Mouse (Mus musculus) intestine, embryonic 16.5 days (tissue): Measurements from ENCODE around the gene Vti1b. TPM values are rescaled to one million over a fixed set of nuclear protein-coding genes. Genes with fewer than 3 reads are reported as not detected.

ENCODE experiments used
- ATAC-seq: fragments of 200-750 bp; cut with Nextera tagmentation; 2 replicates; pipeline ENCODE4 v1.8.0; 2017; ENCODE audit warnings: moderate TSS enrichment, moderate library complexity
- H3K27ac ChIP-seq: fragments of 300-500 bp; sonication (generic); 2 replicates; pipeline ENCODE4 v1.5.1; 2014; ENCODE audit warnings: mild to moderate bottlenecking, low read length
- H3K27me3 ChIP-seq: fragments of 300-500 bp; sonication (generic); replicated peaks from 2 replicates; pipeline ENCODE4 v1.6.1; 2014; ENCODE audit warnings: low read length, control low read depth, mixed read lengths; ENCODE audit not compliant: control insufficient read depth, insufficient read depth
- H3K36me3 ChIP-seq: fragments of 300-500 bp; sonication (generic); 2 replicates; pipeline ENCODE4 v1.6.1; 2014; ENCODE audit warnings: low read length, control low read depth; ENCODE audit not compliant: control insufficient read depth, insufficient read depth
- H3K4me1 ChIP-seq: fragments of 300-500 bp; sonication (generic); 2 replicates; pipeline ENCODE4 v1.6.1; 2014; ENCODE audit warnings: low read length, control low read depth, mixed read lengths; ENCODE audit not compliant: control insufficient read depth, insufficient read depth
- H3K4me2 ChIP-seq: fragments of 300-500 bp; sonication (generic); 2 replicates; pipeline ENCODE4 v1.6.1; 2014; ENCODE audit warnings: low read depth, low read length, control low read depth
- H3K4me3 ChIP-seq: fragments of 300-500 bp; sonication (generic); 2 replicates; pipeline ENCODE4 v1.5.1; 2014; ENCODE audit warnings: mild to moderate bottlenecking, low read length
- H3K9ac ChIP-seq: fragments of 300-500 bp; sonication (generic); 2 replicates; pipeline ENCODE4 v1.6.1; 2014; ENCODE audit warnings: low read depth, low read length
- H3K9me3 ChIP-seq: fragments of 300-500 bp; sonication (generic); 2 replicates; pipeline ENCODE4 v1.6.1; 2016; ENCODE audit warnings: low read length, control low read depth; ENCODE audit not compliant: control insufficient read depth
- WGBS: fragments of 180-500 bp; shearing (Covaris S2); extraction: QIAGEN DNeasy Blood & Tissue Kit; methylation state at CpG from one replicate; pipeline ENCODE4 v1.1.7; 2014; 5-methylcytosine and 5-hydroxymethylcytosine counted together
- polyA plus RNA-seq: library from polyadenylated mRNA; unstranded; fragments of >200 nt; fragmentation: Nextera tagmentation; extraction: Ambion mirVana; gene quantifications from 2 replicates; pipeline ENCODE4 v1.2.1, GENCODE M21; 2015

Vti1b gene
- polyA plus RNA-seq, 1 experiment from 2014 or later = 117 TPM

- no peak overlapping the region for H3K4me2 ChIP-seq
- H3K36me3 ChIP-seq = no peaks in the 10 kb centered on the region
- no peak overlapping the region for H3K9ac ChIP-seq
- H3K27ac ChIP-seq = no peak overlapping the region
- H3K9me3 ChIP-seq = no peaks in the 10 kb centered on the region
- no peak for ATAC-seq
- H3K4me3 ChIP-seq = no peak overlapping the region
- no peaks in the 10 kb centered on the region for H3K4me1 ChIP-seq
- H3K27me3 ChIP-seq = no peaks in the 10 kb centered on the region
Observed at GRCm38 (mm10) chr12:79141384-79141783, 31.1 kb downstream of the Vti1b start.

- H3K4me3 ChIP-seq = no peak overlapping the region
- 87% methylated on average over 2 of the region's 2 CpGs for WGBS
- H3K9ac ChIP-seq = no peak overlapping the region
- H3K4me2 ChIP-seq = no peak overlapping the region
- no peaks in the 10 kb centered on the region for H3K27me3 ChIP-seq
- no peak for ATAC-seq
- no peaks in the 10 kb centered on the region for H3K9me3 ChIP-seq
- no peak overlapping the region for H3K27ac ChIP-seq
- H3K4me1 ChIP-seq = no peaks in the 10 kb centered on the region
- no peaks in the 10 kb centered on the region for H3K36me3 ChIP-seq
Observed at GRCm38 (mm10) chr12:79140811-79141210, 31.7 kb downstream of the Vti1b start.

DNA sequence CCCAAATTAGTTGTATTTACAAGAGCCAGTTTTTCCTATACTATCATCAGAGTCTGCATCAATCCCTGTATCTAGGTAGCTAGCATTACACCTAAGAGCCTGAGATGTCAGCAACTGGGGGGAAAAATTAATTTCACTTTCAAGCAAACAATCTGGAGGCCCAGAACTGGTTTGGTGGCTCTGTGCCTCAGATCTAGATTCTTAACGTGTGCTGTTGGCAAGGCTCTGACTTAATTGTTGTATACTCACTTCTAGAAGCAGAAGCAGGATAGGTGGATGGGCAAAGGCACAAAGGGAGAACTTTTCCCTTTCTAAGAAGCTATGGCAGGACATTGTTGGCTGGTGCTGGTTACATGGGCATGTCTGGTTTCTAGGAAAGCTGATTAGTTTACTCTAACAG lies 33.0 kb downstream of the Vti1b start:
- H3K9ac ChIP-seq = no peak overlapping the region
- no peak overlapping the region for H3K27ac ChIP-seq
- ATAC-seq = no peak
- no peaks in the 10 kb centered on the region for H3K4me1 ChIP-seq
- H3K27me3 ChIP-seq = no peaks in the 10 kb centered on the region
- H3K9me3 ChIP-seq = no peaks in the 10 kb centered on the region
- 53% methylated on average over 1 of the region's 1 CpGs for WGBS
- no peak overlapping the region for H3K4me3 ChIP-seq
- H3K36me3 ChIP-seq = no peaks in the 10 kb centered on the region
- no peak overlapping the region for H3K4me2 ChIP-seq

DNA sequence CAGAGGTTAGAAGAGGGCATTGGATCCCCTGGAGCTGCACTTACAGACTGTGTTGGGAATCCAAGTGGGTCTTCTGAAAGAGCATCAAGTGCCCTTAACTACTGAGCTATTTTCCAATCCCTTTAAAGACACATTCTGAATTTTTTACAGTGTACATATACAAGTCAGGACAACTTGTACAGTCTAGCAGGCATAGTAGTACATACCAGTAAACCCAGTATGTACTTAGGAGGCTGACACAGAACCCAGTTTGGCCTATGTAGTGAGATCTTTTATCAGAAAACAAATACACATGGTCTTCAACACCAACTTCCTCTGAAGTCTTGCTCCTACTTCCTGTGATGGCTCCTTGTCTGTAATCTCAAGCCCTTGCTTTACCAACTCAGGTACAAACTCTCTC lies 33.5 kb downstream of the Vti1b start:
- no peaks in the 10 kb centered on the region for H3K36me3 ChIP-seq
- H3K4me1 ChIP-seq = no peaks in the 10 kb centered on the region
- H3K9ac ChIP-seq = no peak overlapping the region
- H3K27ac ChIP-seq = no peak overlapping the region
- H3K27me3 ChIP-seq = no peaks in the 10 kb centered on the region
- H3K4me3 ChIP-seq = no peak overlapping the region
- H3K9me3 ChIP-seq = no peaks in the 10 kb centered on the region
- no peak overlapping the region for H3K4me2 ChIP-seq
- ATAC-seq = no peak

DNA sequence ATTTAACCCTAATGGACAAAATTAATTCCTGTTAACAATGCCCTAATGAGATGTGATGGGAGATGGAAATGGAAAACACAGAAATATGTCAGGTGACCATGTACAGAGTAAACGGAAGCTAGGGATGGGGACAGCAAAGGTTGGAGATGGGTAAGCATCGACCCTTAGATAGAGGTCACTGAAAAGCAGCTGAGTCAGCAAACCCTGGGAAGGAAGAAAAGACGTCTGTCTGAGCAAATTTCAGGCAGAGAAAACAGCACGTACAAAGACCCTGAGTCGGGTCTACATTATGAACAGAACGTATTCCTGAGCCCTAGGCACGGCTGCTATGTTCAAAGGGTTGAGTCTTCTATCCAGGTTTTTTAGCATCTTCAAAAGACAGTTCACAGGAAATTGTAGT lies 35.5 kb downstream of the Vti1b start:
- no peak overlapping the region for H3K4me3 ChIP-seq
- 71% methylated on average over 7 of the region's 7 CpGs for WGBS
- no peak for ATAC-seq

DNA sequence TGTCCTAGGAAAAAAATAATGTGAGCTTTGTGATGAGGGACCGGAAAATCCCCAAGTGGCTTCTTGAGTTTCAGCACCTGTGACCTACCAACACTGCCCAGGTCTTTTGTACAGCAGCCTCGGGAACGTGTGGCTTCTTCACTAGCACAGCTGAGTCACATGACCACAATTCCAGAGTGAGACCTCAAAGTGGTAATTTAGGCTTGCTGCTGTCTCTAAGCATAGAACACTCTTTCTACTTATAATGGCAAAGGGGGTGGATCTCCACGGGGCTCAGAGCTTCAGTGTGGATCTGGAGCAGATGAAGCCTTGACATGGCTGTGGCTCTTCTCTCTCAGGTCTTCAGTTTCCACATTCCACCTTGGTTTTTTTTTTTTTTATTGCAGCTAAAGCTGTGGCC lies 37.4 kb downstream of the Vti1b start:
- Histone ChIP-seq H3K9me3 (no peaks in the 10 kb centered on the region), H3K4me3 (no peak overlapping the region), H3K36me3 (no peaks in the 10 kb centered on the region), H3K27me3 (peaks cover 21% of the 10 kb centered on the region), H3K4me1 (peaks cover 8% of the 10 kb centered on the region; the same call in 1 of the 2 replicates), H3K9ac (no peak overlapping the region), H3K27ac (no peak overlapping the region), H3K4me2 (no peak overlapping the region)
- ATAC-seq = no peak
- 36% methylated on average over 4 of the region's 4 CpGs for WGBS

More for the DNA sequence above, 35.5 kb downstream of the Vti1b start:
- H3K36me3 ChIP-seq = no peaks in the 10 kb centered on the region
- H3K9me3 ChIP-seq = no peaks in the 10 kb centered on the region
- H3K9ac ChIP-seq = no peak overlapping the region
- no peak overlapping the region for H3K27ac ChIP-seq
- H3K4me2 ChIP-seq = no peak overlapping the region
- H3K27me3 ChIP-seq = peaks cover 5% of the 10 kb centered on the region; the same call in 1 of the 2 replicates
- no peaks in the 10 kb centered on the region for H3K4me1 ChIP-seq

DNA sequence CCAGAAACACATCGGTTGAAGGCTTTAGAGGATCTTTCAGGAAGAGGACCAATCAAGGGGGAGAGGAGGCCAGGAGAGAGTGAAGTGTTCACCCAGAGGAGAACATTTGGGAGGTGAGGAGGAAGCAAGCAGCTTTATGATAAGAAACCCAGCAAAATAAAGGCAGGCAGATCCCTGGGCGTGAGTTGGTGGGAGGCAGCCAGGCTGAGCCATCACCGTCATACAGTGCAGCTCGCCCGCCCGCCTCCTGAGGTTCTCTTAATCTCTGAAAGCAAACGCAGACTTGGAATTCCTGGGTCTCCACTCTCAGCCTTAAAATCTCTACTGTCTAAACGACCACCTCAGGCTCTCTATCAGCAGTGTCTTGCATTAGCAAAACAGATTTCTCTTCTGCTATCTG lies 37.8 kb downstream of the Vti1b start:
- H3K4me3 ChIP-seq = no peak overlapping the region
- no peak overlapping the region for H3K9ac ChIP-seq
- H3K27me3 ChIP-seq = peaks cover 21% of the 10 kb centered on the region
- no peak overlapping the region for H3K27ac ChIP-seq
- no peak overlapping the region for H3K4me2 ChIP-seq
- peaks cover 8% of the 10 kb centered on the region; the same call in 1 of the 2 replicates for H3K4me1 ChIP-seq
- no peaks in the 10 kb centered on the region for H3K9me3 ChIP-seq
- 51% methylated on average over 8 of the region's 8 CpGs for WGBS
- ATAC-seq = no peak
- no peaks in the 10 kb centered on the region for H3K36me3 ChIP-seq

GRCm38 (mm10) chr12:79131706-79132460 lies 40.6 kb downstream of the Vti1b start:
- H3K9ac ChIP-seq = no peak overlapping the region
- H3K4me1 ChIP-seq = peaks cover 8% of the 10 kb centered on the region; the same call in 1 of the 2 replicates
- no peak for ATAC-seq
- 34% methylated on average over 5 of the region's 5 CpGs for WGBS
- H3K27me3 ChIP-seq = peaks cover 21% of the 10 kb centered on the region
- no peaks in the 10 kb centered on the region for H3K36me3 ChIP-seq
- no peak overlapping the region for H3K27ac ChIP-seq
- no peak overlapping the region for H3K4me3 ChIP-seq
- H3K4me2 ChIP-seq = no peak overlapping the region
- no peaks in the 10 kb centered on the region for H3K9me3 ChIP-seq

DNA sequence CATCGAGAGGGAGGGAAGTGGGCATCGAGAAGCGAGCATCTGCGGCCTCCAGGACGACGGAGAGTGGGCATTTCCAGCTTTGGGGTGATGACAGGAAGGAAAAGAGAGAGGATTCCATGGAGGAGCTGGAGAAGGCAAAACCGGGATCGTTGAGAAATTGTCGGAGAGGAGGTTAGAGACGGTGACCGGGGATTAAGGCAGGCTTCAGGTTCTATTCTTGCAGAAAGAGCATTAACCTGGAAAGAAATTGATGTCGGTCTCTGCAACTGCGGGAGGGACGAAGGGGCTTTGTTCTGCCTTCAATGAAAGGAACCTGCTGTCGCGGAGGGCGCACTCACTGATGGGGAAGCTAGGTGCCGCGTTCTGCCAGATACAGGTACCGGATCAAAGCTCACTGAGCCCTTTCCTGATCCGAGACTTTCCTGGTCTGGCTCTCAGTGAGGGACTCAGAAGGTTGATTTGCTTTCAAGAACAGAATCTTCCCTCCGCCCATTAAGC lies 41.2 kb downstream of the Vti1b start:
- H3K9me3 ChIP-seq = no peaks in the 10 kb centered on the region
- ATAC-seq = no peak
- H3K27ac ChIP-seq = no peak overlapping the region
- H3K9ac ChIP-seq = peak overlapping the region; percentile 41; the same call in 1 of the 2 replicates
- peaks cover 21% of the 10 kb centered on the region for H3K27me3 ChIP-seq
- peaks cover 8% of the 10 kb centered on the region; the same call in 1 of the 2 replicates for H3K4me1 ChIP-seq
- H3K36me3 ChIP-seq = no peaks in the 10 kb centered on the region
- peak overlapping the region; percentile 91 for H3K4me2 ChIP-seq
- WGBS = 3% methylated on average over 22 of the region's 22 CpGs
- peak overlapping the region; percentile 44 for H3K4me3 ChIP-seq
